In genomic region chr7:115825295-115825694, GRCm38 (mm10) we compare ENCODE assay signal across 9 mouse cellular contexts.
A peak's percentile ranks its signal among the peaks of the same experiment; 100 is the strongest.
DNase-seq lines count a peak whose midpoint lies in the region; ATAC-seq lines count a peak whose summit lies in the region.
"Had no signal": no experiment of that assay in that cellular context is flagged by ENCODE, and none has a peak within 500 bp of the region (broad histone marks: within the 10 kb centered on the region; RNA-seq: fewer than 3 reads in every experiment).

No protein-coding gene starts in this region.

- H3K36me3 ChIP-seq in heart, embryonic 11.5 days (ENCODE audit: control insufficient read depth, insufficient read depth, low read length), result no peaks in the 10 kb centered on the region
- no peaks in the 10 kb centered on the region for H3K36me3 ChIP-seq in forebrain, embryonic 12.5 days (replicated peaks)
- no peaks in the 10 kb centered on the region for H3K36me3 ChIP-seq in hindbrain, embryonic 12.5 days
- no peaks in the 10 kb centered on the region for H3K36me3 ChIP-seq in midbrain, embryonic 10.5 days

- H3K27ac ChIP-seq in heart, embryonic 11.5 days (ENCODE audit: low read depth, low read length), result no peak overlapping the region
- 0 out of 2 replicates have a peak overlapping the region, but pooled peaks have one; percentile 14 for H3K27ac ChIP-seq in forebrain, embryonic 12.5 days
- H3K27ac ChIP-seq in hindbrain, embryonic 12.5 days, result peak overlapping the region; percentile 46
- H3K27ac ChIP-seq in midbrain, embryonic 10.5 days (replicated peaks), result no peak overlapping the region

- DNase-seq in heart, adult 18-20 months, result peak; percentile 50 to 60
- DNase-seq in brain, adult 2 months (ENCODE audit: low read depth, low spot score), result peak; percentile 79
- no peak for DNase-seq in spleen, postnatal 10 days (ENCODE audit: low spot score in 2 of 2)
- no peak for DNase-seq in adrenal gland, adult 8-10 months
- no peak for DNase-seq in midbrain, embryonic 10.5 days (ENCODE audit: low spot score)

- H3K27me3 ChIP-seq in heart, embryonic 11.5 days (ENCODE audit: control insufficient read depth, insufficient read depth, low read length), result no peaks in the 10 kb centered on the region
- 0 out of 2 replicates have a peak, but pooled peaks cover 4% of the 10 kb centered on the region for H3K27me3 ChIP-seq in forebrain, embryonic 12.5 days
- no peaks in the 10 kb centered on the region for H3K27me3 ChIP-seq in hindbrain, embryonic 12.5 days
- H3K27me3 ChIP-seq in midbrain, embryonic 10.5 days (ENCODE audit: low read depth, poor library complexity, severe bottlenecking), result peaks cover 5% of the 10 kb centered on the region; the same call in 1 of the 2 replicates
- H3K27me3 ChIP-seq: CH12.LX had no signal

- no peak overlapping the region for H3K4me2 ChIP-seq in heart, embryonic 11.5 days
- H3K4me2 ChIP-seq in forebrain, embryonic 12.5 days, result no peak overlapping the region
- no peak overlapping the region for H3K4me2 ChIP-seq in hindbrain, embryonic 12.5 days (replicated peaks)

- no peaks in the 10 kb centered on the region for H3K9me3 ChIP-seq in heart, embryonic 11.5 days (replicated peaks; ENCODE audit: control insufficient read depth, low read length)
- H3K9me3 ChIP-seq in forebrain, embryonic 12.5 days, result no peaks in the 10 kb centered on the region
- H3K9me3 ChIP-seq in hindbrain, embryonic 12.5 days (replicated peaks), result no peaks in the 10 kb centered on the region
- no peaks in the 10 kb centered on the region for H3K9me3 ChIP-seq in midbrain, embryonic 10.5 days (replicated peaks)

- H3K9ac ChIP-seq in heart, embryonic 11.5 days (ENCODE audit: low read depth, low read length), result no peak overlapping the region
- no peak overlapping the region for H3K9ac ChIP-seq in forebrain, embryonic 12.5 days
- H3K9ac ChIP-seq in hindbrain, embryonic 12.5 days, result no peak overlapping the region

- H3K4me3 ChIP-seq in heart, embryonic 11.5 days (ENCODE audit: low read depth, low read length), result no peak overlapping the region
- H3K4me3 ChIP-seq in forebrain, embryonic 12.5 days (replicated peaks), result no peak overlapping the region
- H3K4me3 ChIP-seq in hindbrain, embryonic 12.5 days, result no peak overlapping the region
- no peak overlapping the region for H3K4me3 ChIP-seq in midbrain, embryonic 10.5 days

- peaks cover 29% of the 10 kb centered on the region for H3K4me1 ChIP-seq in heart, embryonic 11.5 days (ENCODE audit: control insufficient read depth, insufficient read depth, low read length)
- peaks cover 55% of the 10 kb centered on the region for H3K4me1 ChIP-seq in forebrain, embryonic 12.5 days
- peaks cover 21% of the 10 kb centered on the region for H3K4me1 ChIP-seq in hindbrain, embryonic 12.5 days
- peaks cover 62% of the 10 kb centered on the region for H3K4me1 ChIP-seq in midbrain, embryonic 10.5 days

- WGBS in heart, embryonic 11.5 days (ENCODE audit: insufficient replicate concordance), result 53% methylated on average over 3 of the region's 3 CpGs
- 71% methylated on average over 3 of the region's 3 CpGs for WGBS in forebrain, embryonic 12.5 days
- 75% methylated on average over 3 of the region's 3 CpGs for WGBS in hindbrain, embryonic 12.5 days
- WGBS in midbrain, embryonic 10.5 days, result 91% methylated on average over 3 of the region's 3 CpGs

- no peak for ATAC-seq in heart, embryonic 11.5 days (replicated peaks; ENCODE audit: insufficient number of reproducible peaks, low FRiP score, low TSS enrichment)
- no peak for ATAC-seq in forebrain, embryonic 12.5 days (ENCODE audit: low FRiP score)
- ATAC-seq in hindbrain, embryonic 12.5 days (ENCODE audit: low FRiP score), result no peak

Comparison
In these comparisons a context has a peak if more than half of its experiments do, and no peak if none do; other contexts are left out.
1. DNase-seq: peak in heart, adult 18-20 months (2 of 2) and brain, adult 2 months (single experiment); none in spleen, postnatal 10 days (0 of 2), adrenal gland, adult 8-10 months (single experiment) and midbrain, embryonic 10.5 days (single experiment).
2. H3K27ac ChIP-seq: peak in forebrain, embryonic 12.5 days (single experiment) and hindbrain, embryonic 12.5 days (single experiment); none in heart, embryonic 11.5 days (single experiment) and midbrain, embryonic 10.5 days (single experiment).